24 mouse cellular contexts compared by ENCODE assay signal in genomic region chr12:47140677-47141076, GRCm38 (mm10).
DNase-seq lines count a peak whose midpoint lies in the region; ATAC-seq and TF ChIP-seq lines count a peak whose summit lies in the region.
"Had no signal": no experiment of that assay in that cellular context is flagged by ENCODE, and none has a peak within 500 bp of the region (broad histone marks: within the 10 kb centered on the region; RNA-seq: fewer than 3 reads in every experiment).

No protein-coding gene starts in this region.

- H3K27me3 ChIP-seq in hindbrain, embryonic 11.5 days (ENCODE audit: control insufficient read depth, insufficient read depth, low read length): no peaks in the 10 kb centered on the region
- no peaks in the 10 kb centered on the region for H3K27me3 ChIP-seq in hindbrain, postnatal 0 days (ENCODE audit: insufficient read depth, low read length)
- no peaks in the 10 kb centered on the region for H3K27me3 ChIP-seq in forebrain, embryonic 15.5 days
- no peaks in the 10 kb centered on the region for H3K27me3 ChIP-seq in midbrain, embryonic 14.5 days (ENCODE audit: control insufficient read depth, insufficient read depth, low read length)
- H3K27me3 ChIP-seq: embryonic facial prominence, embryonic 12.5 days; limb, embryonic 12.5 days had no signal

- H3K36me3 ChIP-seq in hindbrain, embryonic 11.5 days (ENCODE audit: control insufficient read depth, insufficient read depth, low read length): no peaks in the 10 kb centered on the region
- no peaks in the 10 kb centered on the region for H3K36me3 ChIP-seq in hindbrain, postnatal 0 days (ENCODE audit: insufficient read depth, low read length)
- H3K36me3 ChIP-seq in forebrain, embryonic 15.5 days: no peaks in the 10 kb centered on the region
- H3K36me3 ChIP-seq in midbrain, embryonic 14.5 days (ENCODE audit: control insufficient read depth, insufficient read depth, low read length): no peaks in the 10 kb centered on the region
- H3K36me3 ChIP-seq: embryonic facial prominence, embryonic 12.5 days; limb, embryonic 12.5 days had no signal

- H3K9me3 ChIP-seq in hindbrain, embryonic 11.5 days (ENCODE audit: control insufficient read depth, low read length): no peaks in the 10 kb centered on the region
- no peaks in the 10 kb centered on the region for H3K9me3 ChIP-seq in hindbrain, postnatal 0 days (ENCODE audit: low read length)
- H3K9me3 ChIP-seq in forebrain, embryonic 15.5 days: no peaks in the 10 kb centered on the region
- no peaks in the 10 kb centered on the region for H3K9me3 ChIP-seq in midbrain, embryonic 14.5 days (ENCODE audit: control insufficient read depth, low read length)
- H3K9me3 ChIP-seq: embryonic facial prominence, embryonic 12.5 days; limb, embryonic 12.5 days had no signal

- intact Hi-C loops in left cerebral cortex, postnatal 10 days (cut with DNase I): no loop called here

- H3K4me3 ChIP-seq in hindbrain, embryonic 11.5 days (ENCODE audit: low read depth, low read length): no peak overlapping the region
- H3K4me3 ChIP-seq in hindbrain, postnatal 0 days (ENCODE audit: low read length): no peak overlapping the region
- H3K4me3 ChIP-seq in forebrain, embryonic 15.5 days: no peak overlapping the region
- H3K4me3 ChIP-seq in midbrain, embryonic 14.5 days (replicated peaks; ENCODE audit: low read depth, low read length): no peak overlapping the region
- H3K4me3 ChIP-seq: embryonic facial prominence, embryonic 12.5 days; gastrocnemius, adult 2 months; limb, embryonic 12.5 days had no signal

- H3K9ac ChIP-seq in hindbrain, embryonic 11.5 days (ENCODE audit: low read depth, low read length): no peak overlapping the region
- H3K9ac ChIP-seq in hindbrain, postnatal 0 days (replicated peaks; ENCODE audit: low read length): no peak overlapping the region
- no peak overlapping the region for H3K9ac ChIP-seq in forebrain, embryonic 15.5 days (replicated peaks)
- H3K9ac ChIP-seq in midbrain, embryonic 14.5 days (replicated peaks; ENCODE audit: low read length): no peak overlapping the region
- H3K9ac ChIP-seq: embryonic facial prominence, embryonic 12.5 days; limb, embryonic 12.5 days; liver, postnatal 0 days had no signal

- WGBS in hindbrain, embryonic 11.5 days: 65% methylated on average over 4 of the region's 4 CpGs
- 51% methylated on average over 4 of the region's 4 CpGs for WGBS in hindbrain, postnatal 0 days
- 47% methylated on average over 4 of the region's 4 CpGs for WGBS in forebrain, embryonic 15.5 days
- 31% methylated on average over 4 of the region's 4 CpGs for WGBS in midbrain, embryonic 14.5 days

- H3K27ac ChIP-seq in hindbrain, embryonic 11.5 days (ENCODE audit: low read depth, low read length): no peak overlapping the region
- H3K27ac ChIP-seq in hindbrain, postnatal 0 days: no peak overlapping the region
- H3K27ac ChIP-seq in forebrain, embryonic 15.5 days (replicated peaks): no peak overlapping the region
- H3K27ac ChIP-seq in midbrain, embryonic 14.5 days (replicated peaks; ENCODE audit: low read depth, low read length): peak overlapping the region; percentile 15; the same call in 1 of the 2 replicates
- H3K27ac ChIP-seq: embryonic facial prominence, embryonic 12.5 days; gastrocnemius, adult 2 months; limb, embryonic 12.5 days had no signal

- peak; percentile 40; the same call in 1 of the 2 replicates for ATAC-seq in hindbrain, embryonic 11.5 days (ENCODE audit: low FRiP score)
- no peak for ATAC-seq in hindbrain, postnatal 0 days
- ATAC-seq in forebrain, embryonic 15.5 days (replicated peaks): peak; percentile 77
- peak; percentile 68; the same call in 1 of the 2 replicates for ATAC-seq in midbrain, embryonic 14.5 days (ENCODE audit: low FRiP score, low TSS enrichment)
- no peak for ATAC-seq in granulocyte monocyte progenitor cell, adult 5-6 weeks (replicated peaks; ENCODE audit: poor library complexity, severe bottlenecking)
- ATAC-seq: CD4-positive, CD25-positive, alpha-beta regulatory T cell, adult 4 months; liver, postnatal 0 days; lung, postnatal 0 days had no signal

- no peak for DNase-seq in hindbrain, embryonic 11.5 days (ENCODE audit: low spot score)
- DNase-seq in hindbrain, postnatal 0 days (ENCODE audit: low spot score): no peak
- peak; percentile 4 for DNase-seq in ZHBTc4 (ENCODE audit: low read depth, low spot score)
- DNase-seq in midbrain, embryonic 14.5 days: peak; percentile 62
- no peak for DNase-seq in left cerebral cortex, postnatal 10 days (ENCODE audit: extremely low spot score in 1 of 2, low spot score in 2 of 2)
- DNase-seq: adrenal gland, adult 2 months; cerebellum, adult 18-20 months; cerebellum, postnatal 14 days; gastrocnemius, adult 2 months; kidney, adult 9 months; kidney, postnatal 14 days; layer of hippocampus, postnatal 36 days; liver, postnatal 0 days; right cerebral cortex, adult 18-20 months; right cerebral cortex, postnatal 4 days; thymus, postnatal 14 days had no signal

- no peak overlapping the region for H3K4me2 ChIP-seq in hindbrain, embryonic 11.5 days (replicated peaks; ENCODE audit: low read depth, low read length)
- H3K4me2 ChIP-seq in hindbrain, postnatal 0 days (ENCODE audit: low read depth, low read length): no peak overlapping the region
- no peak overlapping the region for H3K4me2 ChIP-seq in forebrain, embryonic 15.5 days (replicated peaks)
- H3K4me2 ChIP-seq in midbrain, embryonic 14.5 days (ENCODE audit: low read length): no peak overlapping the region
- H3K4me2 ChIP-seq: embryonic facial prominence, embryonic 12.5 days; heart, embryonic 11.5 days; limb, embryonic 12.5 days; liver, embryonic 11.5 days had no signal

- no peak for TF ChIP-seq CTCF in hindbrain, postnatal 0 days (IDR thresholded peaks at IDR 0.05; ENCODE audit: low read depth)

- H3K4me1 ChIP-seq in hindbrain, embryonic 11.5 days (replicated peaks; ENCODE audit: control insufficient read depth, insufficient read depth, low read length): no peaks in the 10 kb centered on the region
- peaks cover 3% of the 10 kb centered on the region; the same call in 1 of the 2 replicates for H3K4me1 ChIP-seq in hindbrain, postnatal 0 days (ENCODE audit: insufficient read depth, low read length)
- H3K4me1 ChIP-seq in forebrain, embryonic 15.5 days: no peaks in the 10 kb centered on the region; the same call in 1 of the 2 replicates
- no peaks in the 10 kb centered on the region for H3K4me1 ChIP-seq in midbrain, embryonic 14.5 days (ENCODE audit: control insufficient read depth, insufficient read depth, low read length)
- H3K4me1 ChIP-seq: embryonic facial prominence, embryonic 12.5 days; limb, embryonic 12.5 days had no signal

Comparison
In these comparisons a context has a peak if more than half of its experiments do, and no peak if none do; other contexts are left out.
1. ATAC-seq: peak in hindbrain, embryonic 11.5 days (single experiment), forebrain, embryonic 15.5 days (single experiment) and midbrain, embryonic 14.5 days (single experiment); none in hindbrain, postnatal 0 days (single experiment) and granulocyte monocyte progenitor cell, adult 5-6 weeks (single experiment).
2. DNase-seq: peak in ZHBTc4 (single experiment) and midbrain, embryonic 14.5 days (single experiment); none in hindbrain, embryonic 11.5 days (single experiment), hindbrain, postnatal 0 days (single experiment) and left cerebral cortex, postnatal 10 days (0 of 2).